Mouse (Mus musculus) G1E (cell line): Measurements from ENCODE around the gene Aasdh.

Experiments used
- CTCF ChIP-seq: IDR thresholded peaks from 2 replicates; pipeline ENCODE4 v1.5.1; 2012; ENCODE audit warnings: low read depth, low read length, inconsistent platforms, mixed read lengths
- GATA1 ChIP-seq: IDR thresholded peaks from 2 replicates; pipeline ENCODE4 v1.6.1; 2012; ENCODE audit warnings: borderline replicate concordance, low read length, inconsistent platforms, mixed read lengths
- POLR2AphosphoS5 ChIP-seq: IDR thresholded peaks from 2 replicates; pipeline ENCODE4 v1.6.1; 2012; ENCODE audit warnings: low read depth, low read length, inconsistent platforms; ENCODE audit not compliant: insufficient replicate concordance
- TAL1 ChIP-seq: conservative IDR thresholded peaks from 2 replicates; pipeline ENCODE4 v1.6.1; 2012; ENCODE audit warnings: low read depth, low read length, inconsistent platforms, mixed read lengths

DNA sequence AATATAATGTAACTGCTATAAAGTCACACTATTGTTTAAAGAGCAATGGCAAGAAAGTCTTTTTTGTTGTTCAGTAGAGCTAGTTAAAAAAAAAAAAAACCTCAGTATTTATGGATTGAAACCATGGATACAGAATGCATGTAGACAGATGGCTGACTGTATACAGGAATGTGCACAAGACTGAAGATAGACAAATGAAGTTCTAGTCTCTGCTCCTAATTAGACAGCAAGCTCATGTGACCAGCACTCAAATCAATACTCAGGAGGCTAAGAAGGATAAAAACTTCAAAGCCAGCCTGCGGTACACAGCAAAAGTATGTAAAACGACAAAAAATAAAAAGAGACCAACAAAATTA is 40.3 kb upstream of the Aasdh start:
- no peak for TF ChIP-seq CTCF
- no peak for TF ChIP-seq TAL1
- TF ChIP-seq GATA1: no peak
- no peak for TF ChIP-seq POLR2AphosphoS5
